Mouse (Mus musculus): ENCODE results near the gene Cdk12. TPM values are rescaled to one million over a fixed set of nuclear protein-coding genes. Genes with fewer than 3 reads are reported as not detected.

The Cdk12 gene
- total and polyA plus RNA-seq, 3 experiments, result 27.8 to 44.1 (median 29.6) TPM

- Histone ChIP-seq H3K36me3 (replicated peaks in 1 of 2; ENCODE audit: control insufficient read depth in 1 of 2, insufficient read depth in 1 of 2, low read length in 1 of 2) (peaks cover under 1 to 14% of the 10 kb centered on the region in 2 experiments), H3K79me2 (replicated peaks; ENCODE audit: control insufficient read depth, extremely low read depth, insufficient read depth, poor library complexity, severe bottlenecking) (peaks cover 44% of the 10 kb centered on the region), H3K4me2 (ENCODE audit: insufficient read depth, low read depth, poor library complexity, severe bottlenecking) (peak overlapping the region; percentile 48; the same call in 1 of the 2 replicates), H3K4me3 (replicated peaks in 1 of 3; ENCODE audit: low read depth in 2 of 3, low read length in 2 of 3, poor library complexity in 1 of 3) (peak overlapping the region; percentile 75 to 88 (median 86)), H3K4me1 (ENCODE audit: control insufficient read depth in 1 of 2, insufficient read depth in 2 of 2) (peaks cover 0 to 36% of the 10 kb centered on the region in 2 experiments; a peak in 2 of 4 replicates), H3K9me3 (replicated peaks; ENCODE audit: low read length) (no peaks in the 10 kb centered on the region), H3K27me3 (replicated peaks) (no peaks in the 10 kb centered on the region), H3K9ac (ENCODE audit: insufficient read depth, low read depth) (peak overlapping the region; percentile 88), H3K27ac (ENCODE audit: insufficient read depth, low read depth) (peak overlapping the region; percentile 26; the same call in 1 of the 2 replicates)
- dilution Hi-C loops (cut with MboI; ENCODE audit: extremely low pct_ligation_motif_present, extremely low pct_unique_long_range_greater_than_20kb, low sequenced_read_pairs) (no loop called here), in situ Hi-C loops (cut with MboI; ENCODE audit: low pct_ligation_motif_present, low pct_unique_long_range_greater_than_20kb, low sequenced_read_pairs) (no loop called here)
- TF ChIP-seq CHD1 (IDR thresholded peaks at IDR 0.05; ENCODE audit: low read depth, low read length), result peak; percentile 95
- no peak for TF ChIP-seq KAT2A (IDR thresholded peaks at IDR 0.05; ENCODE audit: insufficient replicate concordance, low read length)
- no peak for TF ChIP-seq POLR2A (IDR thresholded peaks at IDR 0.05; ENCODE audit: low read depth, low read length)
- TF ChIP-seq IRF4 (IDR thresholded peaks at IDR 0.05; ENCODE audit: low read depth, low read length), result no peak
- TF ChIP-seq TCF12 (IDR thresholded peaks at IDR 0.05; ENCODE audit: low read depth, low read length), result no peak
- no peak for TF ChIP-seq MAFK (IDR thresholded peaks at IDR 0.05; ENCODE audit: insufficient replicate concordance, low read length)
- TF ChIP-seq POLR2AphosphoS2 (IDR thresholded peaks at IDR 0.05; ENCODE audit: low read depth, low read length), result peak; percentile 56; the same call in 1 of the 2 replicates
- no peak for TF ChIP-seq GABPA (IDR thresholded peaks at IDR 0.05; ENCODE audit: insufficient replicate concordance, low read depth, low read length)
- TF ChIP-seq SIN3A (IDR thresholded peaks at IDR 0.05; ENCODE audit: low read length), result peak; percentile 74
- TF ChIP-seq MXI1 (IDR thresholded peaks at IDR 0.05; ENCODE audit: low read depth, low read length), result peak; percentile 35; the same call in 1 of the 2 replicates
- 0 out of 2 replicates have a peak, but pooled peaks have one; percentile 5 for TF ChIP-seq MEF2A (IDR thresholded peaks at IDR 0.05; ENCODE audit: borderline replicate concordance, low read depth, low read length)
- no peak for TF ChIP-seq MYC (IDR thresholded peaks at IDR 0.05; ENCODE audit: low read depth, low read length)
- no peak for DNase-seq (ENCODE audit: extremely low read depth)
These were observed 572 bp downstream of the Cdk12 start for GRCm38 (mm10) chr11:98203351-98203911.

- Histone ChIP-seq H3K4me2 (ENCODE audit: insufficient read depth, low read depth, poor library complexity, severe bottlenecking) (peak overlapping the region; percentile 48), H3K27me3 (replicated peaks) (no peaks in the 10 kb centered on the region), H3K9me3 (replicated peaks; ENCODE audit: low read length) (no peaks in the 10 kb centered on the region), H3K4me3 (replicated peaks in 1 of 3; ENCODE audit: low read depth in 2 of 3, low read length in 2 of 3, poor library complexity in 1 of 3) (peak overlapping the region; percentile 75 to 88 (median 86)), H3K9ac (ENCODE audit: insufficient read depth, low read depth) (peak overlapping the region; percentile 88), H3K36me3 (replicated peaks in 1 of 2; ENCODE audit: control insufficient read depth in 1 of 2, insufficient read depth in 1 of 2, low read length in 1 of 2) (peaks cover 5 to 20% of the 10 kb centered on the region in 2 experiments), H3K4me1 (ENCODE audit: control insufficient read depth in 1 of 2, insufficient read depth in 2 of 2) (peaks cover under 1 to 41% of the 10 kb centered on the region in 2 experiments; a peak in 3 of 4 replicates), H3K27ac (ENCODE audit: insufficient read depth, low read depth) (no peak overlapping the region), H3K79me2 (replicated peaks; ENCODE audit: control insufficient read depth, extremely low read depth, insufficient read depth, poor library complexity, severe bottlenecking) (peaks cover 50% of the 10 kb centered on the region)
- TF ChIP-seq POLR2A (IDR thresholded peaks at IDR 0.05; ENCODE audit: low read depth, low read length) (peak; percentile 16; the same call in 1 of the 2 replicates), RCOR1 (conservative IDR thresholded peaks at IDR 0.05; ENCODE audit: low read depth, low read length) (no peak), HCFC1 (IDR thresholded peaks at IDR 0.05; ENCODE audit: low read depth, low read length) (no peak), ZMIZ1 (IDR thresholded peaks at IDR 0.05; ENCODE audit: low read depth, low read length) (no peak), TBP (conservative IDR thresholded peaks at IDR 0.05; ENCODE audit: low read depth, low read length) (no peak), GABPA (IDR thresholded peaks at IDR 0.05; ENCODE audit: insufficient replicate concordance, low read depth, low read length) (no peak), NRF1 (IDR thresholded peaks at IDR 0.05; ENCODE audit: low read depth, low read length) (no peak), SMC3 (IDR thresholded peaks at IDR 0.05; ENCODE audit: low read depth, low read length) (no peak), MAFK (IDR thresholded peaks at IDR 0.05; ENCODE audit: insufficient replicate concordance, low read length) (no peak)
- DNase-seq (ENCODE audit: extremely low read depth), result no peak
- in situ Hi-C loops (cut with MboI; ENCODE audit: low pct_ligation_motif_present, low pct_unique_long_range_greater_than_20kb, low sequenced_read_pairs) (no loop called here), dilution Hi-C loops (cut with MboI; ENCODE audit: extremely low pct_ligation_motif_present, extremely low pct_unique_long_range_greater_than_20kb, low sequenced_read_pairs) (no loop called here)
These were observed 1.1 kb downstream of the Cdk12 start for GRCm38 (mm10) chr11:98203931-98204421.
